In the genomic region with DNA sequence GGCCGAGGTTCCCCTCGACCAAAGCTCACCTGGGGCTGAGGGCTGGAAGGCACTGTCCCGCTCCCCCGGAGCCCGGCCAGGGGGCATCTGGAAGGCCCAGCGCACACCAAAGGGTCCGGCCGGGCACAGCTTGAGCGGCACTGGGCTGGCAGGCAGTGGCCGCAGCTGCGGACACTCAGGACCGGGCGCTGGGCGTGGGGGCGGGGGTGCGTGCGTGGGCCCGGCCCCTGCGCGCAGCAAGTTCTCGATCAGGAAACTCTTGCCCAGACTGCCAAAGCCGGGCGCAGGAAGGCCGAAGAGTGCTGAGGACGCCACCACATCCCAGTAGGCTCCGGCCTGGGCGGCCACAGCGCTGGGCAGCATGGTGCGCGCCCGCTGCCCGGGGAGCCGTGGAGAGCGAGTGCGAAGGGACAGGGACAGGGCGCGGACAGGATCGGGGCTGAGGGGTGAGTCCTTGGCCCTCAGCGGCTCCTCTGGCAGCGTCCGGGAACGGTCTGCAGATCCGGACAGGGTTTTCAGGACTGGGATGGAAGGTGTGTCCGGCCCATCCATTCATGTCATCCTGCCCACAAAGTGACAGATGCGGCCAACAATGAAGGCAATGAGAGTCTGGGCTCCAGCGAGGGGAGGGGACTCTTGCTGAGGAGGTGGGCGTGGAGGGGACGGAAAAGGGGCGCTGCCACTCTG, we compare ENCODE assay signal across 9 mouse cellular contexts. TPM values are rescaled to one million over a fixed set of nuclear protein-coding genes. Genes with fewer than 3 reads are reported as not detected.
DNase-seq lines count a peak whose midpoint lies in the region; ATAC-seq and TF ChIP-seq lines count a peak whose summit lies in the region.
"Had no signal": no experiment of that assay in that cellular context is flagged by ENCODE, and none has a peak within 500 bp of the region (broad histone marks: within the 10 kb centered on the region; RNA-seq: fewer than 3 reads in every experiment).

No protein-coding gene starts in this region.

- H3K9ac ChIP-seq in lung, embryonic 14.5 days = no peak overlapping the region
- peak overlapping the region; percentile 40 for H3K9ac ChIP-seq in forebrain, embryonic 12.5 days

- under 1% methylated on average over 49 of the region's 49 CpGs for WGBS in lung, embryonic 14.5 days
- under 1% methylated on average over 46 of the region's 49 CpGs for WGBS in forebrain, embryonic 12.5 days
- under 1% methylated on average over 49 of the region's 49 CpGs for WGBS in midbrain, embryonic 10.5 days

- H3K27me3 ChIP-seq in lung, embryonic 14.5 days (ENCODE audit: insufficient read depth, low read length) = peaks cover 58% of the 10 kb centered on the region
- peaks cover 56% of the 10 kb centered on the region for H3K27me3 ChIP-seq in forebrain, embryonic 12.5 days
- peaks cover 93% of the 10 kb centered on the region for H3K27me3 ChIP-seq in midbrain, embryonic 10.5 days (ENCODE audit: low read depth, poor library complexity, severe bottlenecking)

- ATAC-seq in cerebellum, adult (ENCODE audit: insufficient number of reproducible peaks, low FRiP score, low TSS enrichment) = no peak
- ATAC-seq in lung, embryonic 14.5 days (ENCODE audit: insufficient read depth) = 0 out of 2 replicates have a peak, but pooled peaks have one; percentile 21
- ATAC-seq in forebrain, embryonic 12.5 days (ENCODE audit: low FRiP score) = 0 out of 2 replicates have a peak, but pooled peaks have one; percentile 23

- no peaks in the 10 kb centered on the region for H3K9me3 ChIP-seq in lung, embryonic 14.5 days (ENCODE audit: low read depth, low read length)
- no peaks in the 10 kb centered on the region for H3K9me3 ChIP-seq in forebrain, embryonic 12.5 days
- H3K9me3 ChIP-seq in midbrain, embryonic 10.5 days (replicated peaks) = no peaks in the 10 kb centered on the region

- H3K27ac ChIP-seq in lung, embryonic 14.5 days (ENCODE audit: low read depth) = no peak overlapping the region
- H3K27ac ChIP-seq in forebrain, embryonic 12.5 days = no peak overlapping the region
- H3K27ac ChIP-seq in midbrain, embryonic 10.5 days (replicated peaks) = peak overlapping the region; percentile 63

- H3K4me3 ChIP-seq in lung, embryonic 14.5 days (ENCODE audit: low read depth, low read length) = peak overlapping the region; percentile 30
- H3K4me3 ChIP-seq in forebrain, embryonic 12.5 days (replicated peaks) = peak overlapping the region; percentile 39
- H3K4me3 ChIP-seq in midbrain, embryonic 10.5 days = peak overlapping the region; percentile 54

- DNase-seq in cerebellum, postnatal 25 days = peak; percentile 9 to 15
- peak; percentile 23 for DNase-seq in lung, embryonic 14.5 days
- no peak for DNase-seq in lung, postnatal 25 days (ENCODE audit: low spot score)
- peak; percentile 62 for DNase-seq in midbrain, embryonic 10.5 days (ENCODE audit: low spot score)
- DNase-seq in cerebellum, adult 9-10 months = no peak
- DNase-seq in urinary bladder, postnatal 36 days (ENCODE audit: low spot score in 2 of 2) = no peak

- H3K4me1 ChIP-seq in lung, embryonic 14.5 days (ENCODE audit: insufficient read depth) = no peaks in the 10 kb centered on the region; the same call in 1 of the 2 replicates
- peaks cover 25% of the 10 kb centered on the region for H3K4me1 ChIP-seq in forebrain, embryonic 12.5 days
- peaks cover 35% of the 10 kb centered on the region for H3K4me1 ChIP-seq in midbrain, embryonic 10.5 days

- peak overlapping the region; percentile 60 for H3K4me2 ChIP-seq in lung, embryonic 14.5 days
- peak overlapping the region; percentile 72 for H3K4me2 ChIP-seq in forebrain, embryonic 12.5 days

- no peaks in the 10 kb centered on the region for H3K36me3 ChIP-seq in lung, embryonic 14.5 days (ENCODE audit: insufficient read depth)
- no peaks in the 10 kb centered on the region for H3K36me3 ChIP-seq in forebrain, embryonic 12.5 days (replicated peaks)
- H3K36me3 ChIP-seq in midbrain, embryonic 10.5 days = no peaks in the 10 kb centered on the region

- no peak for TF ChIP-seq CTCF in lung, embryonic 14.5 days (IDR thresholded peaks at IDR 0.05; ENCODE audit: low read depth)

RNA-seq across cellular contexts. Expression of a gene that starts 1.4 kb away (rescaled TPM):
- polyA plus RNA-seq in lung, embryonic 14.5 days (2014; fragmentation: Nextera tagmentation; extraction: Ambion mirVana) = not detected in 2 replicates
- polyA plus RNA-seq in forebrain, embryonic 12.5 days (2016; fragmentation: Nextera tagmentation; extraction: Ambion mirVana) = 0.60 and 0.95 TPM in 2 replicates
- 3.2 and 3.6 TPM in 2 replicates for polyA plus RNA-seq in midbrain, embryonic 10.5 days (2016; fragmentation: Nextera tagmentation; extraction: Ambion mirVana)
- polyA plus RNA-seq: liver, embryonic 16.5 days had no signal

Comparison
In these comparisons a context has a peak if more than half of its experiments do, and no peak if none do; other contexts are left out.
1. DNase-seq: peak in cerebellum, postnatal 25 days (2 of 2), lung, embryonic 14.5 days (single experiment) and midbrain, embryonic 10.5 days (single experiment); none in lung, postnatal 25 days (single experiment), cerebellum, adult 9-10 months (single experiment) and urinary bladder, postnatal 36 days (0 of 2).
2. Peak in every context shown above with its lines, with median percentiles within 50 percentile points of each other: H3K4me3 ChIP-seq.